Mouse (Mus musculus) liver, embryonic 16.5 days (tissue): ENCODE results near the gene Ptprn2. TPM values are rescaled to one million over a fixed set of nuclear protein-coding genes. Genes with fewer than 3 reads are reported as not detected.

Experiments
- ATAC-seq: fragments of 200-750 bp; cut with Nextera tagmentation; 2 replicates; pipeline ENCODE4 v1.8.0; 2017; ENCODE audit warnings: low read depth, mild to moderate bottlenecking, moderate number of reproducible peaks, moderate library complexity
- H3K27ac ChIP-seq: fragments of 300-500 bp; sonication (generic); 2 replicates; pipeline ENCODE4 v1.5.1; 2014; ENCODE audit warnings: mild to moderate bottlenecking, low read length
- H3K27me3 ChIP-seq: fragments of 300-500 bp; sonication (generic); 2 replicates; pipeline ENCODE4 v1.6.1; 2014; ENCODE audit warnings: low read depth, low read length, mixed read lengths; ENCODE audit not compliant: control insufficient read depth, insufficient read depth
- H3K36me3 ChIP-seq: fragments of 300-500 bp; sonication (generic); 2 replicates; pipeline ENCODE4 v1.6.1; 2014; ENCODE audit warnings: mild to moderate bottlenecking; ENCODE audit not compliant: control insufficient read depth, insufficient read depth
- H3K4me1 ChIP-seq: fragments of 300-500 bp; sonication (generic); 2 replicates; pipeline ENCODE4 v1.6.1; 2014; ENCODE audit warnings: low read depth, low read length, mixed read lengths; ENCODE audit not compliant: control insufficient read depth
- H3K4me2 ChIP-seq: fragments of 300-500 bp; sonication (generic); 2 replicates; pipeline ENCODE4 v1.6.1; 2014; ENCODE audit warnings: low read depth, low read length, mixed read lengths
- H3K4me3 ChIP-seq: fragments of 300-500 bp; sonication (generic); 2 replicates; pipeline ENCODE4 v1.5.1; 2014; ENCODE audit warnings: low read depth, mild to moderate bottlenecking, low read length
- H3K9ac ChIP-seq: fragments of 300-500 bp; sonication (generic); 2 replicates; pipeline ENCODE4 v1.6.1; 2014; ENCODE audit warnings: low read depth, low read length
- H3K9me3 ChIP-seq: fragments of 300-500 bp; sonication (generic); replicated peaks from 2 replicates; pipeline ENCODE4 v1.6.1; 2016; ENCODE audit warnings: low read length; ENCODE audit not compliant: control insufficient read depth
- WGBS: fragments of 180-500 bp; shearing (Covaris S2); extraction: QIAGEN DNeasy Blood & Tissue Kit; methylation state at CpG from one replicate; pipeline ENCODE4 v1.1.7; 2014; ENCODE audit not compliant: insufficient replicate concordance; 5-methylcytosine and 5-hydroxymethylcytosine counted together
- polyA plus RNA-seq: library from polyadenylated mRNA; unstranded; fragments of >200 nt; fragmentation: Nextera tagmentation; extraction: Ambion mirVana; gene quantifications from 2 replicates; pipeline ENCODE4 v1.2.1, GENCODE M21; 2015

Ptprn2 gene
- polyA plus RNA-seq, 1 experiment from 2014 or later = 0.07 TPM

- Histone ChIP-seq H3K9me3 (no peaks in the 10 kb centered on the region), H3K27ac (no peak overlapping the region), H3K27me3 (no peaks in the 10 kb centered on the region), H3K4me1 (no peaks in the 10 kb centered on the region), H3K9ac (no peak overlapping the region), H3K4me2 (no peak overlapping the region), H3K36me3 (no peaks in the 10 kb centered on the region), H3K4me3 (no peak overlapping the region)
- WGBS = 23% methylated on average over 5 of the region's 5 CpGs
- no peak for ATAC-seq
Observed at GRCm38 (mm10) chr12:117169670-117170069, 684.1 kb downstream of the Ptprn2 start.

DNA sequence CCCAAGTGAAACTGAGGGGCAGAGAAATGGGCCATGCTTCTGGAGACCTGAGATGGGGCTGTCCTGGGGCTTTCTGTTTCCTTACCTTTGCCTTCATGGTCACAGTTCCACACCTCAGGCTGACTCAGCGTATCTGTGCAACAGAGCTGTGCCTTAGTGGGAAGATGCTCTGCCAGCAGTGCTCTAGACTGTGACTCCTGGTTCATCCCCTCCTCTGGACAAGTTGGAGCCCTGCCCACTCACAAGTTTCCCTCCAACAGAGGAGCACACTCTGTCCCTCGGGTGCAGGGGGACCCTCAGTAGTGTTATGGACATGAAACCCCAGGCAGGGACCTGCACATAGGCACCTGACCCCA is 687.0 kb downstream of the Ptprn2 start:
- no peaks in the 10 kb centered on the region for H3K27me3 ChIP-seq
- no peaks in the 10 kb centered on the region for H3K9me3 ChIP-seq
- ATAC-seq = no peak
- no peak overlapping the region for H3K9ac ChIP-seq
- 41% methylated on average over 2 of the region's 2 CpGs for WGBS
- no peaks in the 10 kb centered on the region for H3K36me3 ChIP-seq
- no peak overlapping the region for H3K4me2 ChIP-seq
- H3K27ac ChIP-seq = no peak overlapping the region
- H3K4me1 ChIP-seq = no peaks in the 10 kb centered on the region
- no peak overlapping the region for H3K4me3 ChIP-seq

GRCm38 (mm10) chr12:117172885-117173529 is 687.5 kb downstream of the Ptprn2 start:
- Histone ChIP-seq H3K36me3 (no peaks in the 10 kb centered on the region), H3K4me2 (no peak overlapping the region), H3K9ac (no peak overlapping the region), H3K27ac (no peak overlapping the region), H3K4me1 (no peaks in the 10 kb centered on the region), H3K4me3 (no peak overlapping the region), H3K27me3 (no peaks in the 10 kb centered on the region), H3K9me3 (no peaks in the 10 kb centered on the region)
- WGBS = 20% methylated on average over 11 of the region's 11 CpGs
- no peak for ATAC-seq

DNA sequence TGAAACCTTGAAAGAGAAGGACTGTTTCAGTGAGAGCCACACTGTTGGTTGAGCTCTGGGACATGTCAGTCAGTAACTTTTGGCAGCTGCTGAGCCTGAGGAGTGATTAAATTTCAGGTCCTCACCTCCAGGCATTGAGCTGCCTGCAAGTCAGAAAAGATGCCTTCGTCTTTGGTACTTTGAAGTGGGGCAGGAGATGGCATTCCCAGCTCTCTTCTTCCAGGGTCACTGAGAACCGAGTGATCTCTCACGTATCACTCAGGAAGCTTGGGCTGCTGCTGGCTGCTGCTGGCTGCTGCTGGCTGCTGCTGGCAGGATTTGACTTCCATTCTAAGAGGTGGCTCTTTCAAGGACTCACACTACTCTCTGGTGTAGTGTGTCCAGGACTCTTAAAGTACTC is 688.7 kb downstream of the Ptprn2 start:
- no peak overlapping the region for H3K4me3 ChIP-seq
- no peak overlapping the region for H3K9ac ChIP-seq
- ATAC-seq = no peak
- H3K36me3 ChIP-seq = no peaks in the 10 kb centered on the region
- H3K4me1 ChIP-seq = no peaks in the 10 kb centered on the region
- no peak overlapping the region for H3K27ac ChIP-seq
- H3K9me3 ChIP-seq = no peaks in the 10 kb centered on the region
- H3K4me2 ChIP-seq = no peak overlapping the region
- no peaks in the 10 kb centered on the region for H3K27me3 ChIP-seq
- WGBS = 32% methylated on average over 3 of the region's 3 CpGs

DNA sequence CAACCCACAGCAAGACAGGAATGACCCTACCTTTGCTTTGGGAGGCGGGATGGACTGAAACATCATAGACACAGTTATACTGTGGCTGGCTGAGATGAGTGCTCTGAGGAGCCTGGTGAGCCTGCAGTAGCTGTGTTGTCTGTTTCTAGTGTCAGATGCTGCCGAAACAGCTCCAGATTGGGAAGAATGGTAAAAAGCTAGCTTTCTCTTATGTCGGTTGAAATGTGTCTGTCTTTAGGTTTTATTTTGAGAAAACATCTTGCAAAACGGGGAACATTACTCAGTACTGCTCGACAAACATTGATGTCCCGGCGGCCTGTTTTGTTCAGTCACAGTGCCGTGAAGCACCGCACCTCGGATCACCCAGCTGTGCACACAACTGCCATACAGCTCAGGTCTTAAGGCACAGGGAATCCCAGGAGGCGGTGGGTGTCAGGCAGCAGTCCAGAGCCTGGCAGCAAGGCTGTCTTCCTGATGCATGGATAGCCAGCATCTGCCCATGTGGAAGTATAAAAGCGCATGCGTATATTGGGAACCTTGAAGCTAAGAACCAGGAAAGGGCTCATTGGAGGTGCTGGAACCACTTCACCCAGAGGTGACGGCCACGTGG is 689.7 kb downstream of the Ptprn2 start:
- no peak overlapping the region for H3K27ac ChIP-seq
- H3K9me3 ChIP-seq = no peaks in the 10 kb centered on the region
- no peaks in the 10 kb centered on the region for H3K4me1 ChIP-seq
- 70% methylated on average over 15 of the region's 15 CpGs for WGBS
- no peaks in the 10 kb centered on the region for H3K27me3 ChIP-seq
- no peak overlapping the region for H3K9ac ChIP-seq
- H3K36me3 ChIP-seq = no peaks in the 10 kb centered on the region
- no peak for ATAC-seq
- no peak overlapping the region for H3K4me2 ChIP-seq
- H3K4me3 ChIP-seq = no peak overlapping the region

DNA sequence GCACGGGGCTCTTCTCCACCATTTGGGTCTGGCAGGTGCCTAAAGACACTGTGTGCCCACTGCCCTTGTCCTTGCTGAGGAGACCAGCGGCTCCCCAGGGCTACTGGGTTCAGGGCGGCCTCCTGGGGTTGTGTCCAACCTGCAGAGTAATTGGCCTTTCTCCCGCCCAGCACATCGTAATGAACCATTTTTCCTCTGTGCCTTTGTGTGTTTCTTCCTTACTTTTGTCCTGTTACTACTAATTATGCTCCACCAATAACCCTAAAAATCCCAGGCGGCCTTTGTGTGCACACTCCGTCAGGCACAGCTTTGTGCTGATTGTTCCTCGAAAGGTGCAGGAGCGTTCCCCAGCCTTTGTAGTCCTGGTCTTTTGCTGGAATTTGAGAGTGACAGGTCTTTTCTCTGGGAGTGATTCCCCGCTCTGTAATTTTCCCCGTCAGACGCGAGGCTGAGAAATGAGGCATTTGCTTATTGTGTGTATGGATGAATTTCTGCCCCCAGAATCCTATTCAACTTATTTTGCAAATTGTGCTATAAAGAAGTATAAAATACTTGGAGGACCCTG is 690.8 kb downstream of the Ptprn2 start:
- no peak overlapping the region for H3K4me2 ChIP-seq
- H3K4me1 ChIP-seq = no peaks in the 10 kb centered on the region
- H3K36me3 ChIP-seq = no peaks in the 10 kb centered on the region
- no peak overlapping the region for H3K27ac ChIP-seq
- 70% methylated on average over 13 of the region's 13 CpGs for WGBS
- H3K9ac ChIP-seq = no peak overlapping the region
- no peak overlapping the region for H3K4me3 ChIP-seq
- H3K27me3 ChIP-seq = no peaks in the 10 kb centered on the region
- H3K9me3 ChIP-seq = no peaks in the 10 kb centered on the region
- ATAC-seq = no peak

- Histone ChIP-seq H3K27ac (no peak overlapping the region), H3K4me1 (no peaks in the 10 kb centered on the region), H3K36me3 (no peaks in the 10 kb centered on the region), H3K9me3 (no peaks in the 10 kb centered on the region), H3K9ac (no peak overlapping the region), H3K4me3 (no peak overlapping the region), H3K27me3 (no peaks in the 10 kb centered on the region), H3K4me2 (no peak overlapping the region)
- 61% methylated on average over 3 of the region's 3 CpGs for WGBS
- ATAC-seq = no peak
Observed at GRCm38 (mm10) chr12:117187167-117187566, 701.6 kb downstream of the Ptprn2 start.

- Histone ChIP-seq H3K36me3 (no peaks in the 10 kb centered on the region), H3K4me2 (no peak overlapping the region), H3K27me3 (no peaks in the 10 kb centered on the region), H3K27ac (no peak overlapping the region), H3K4me1 (no peaks in the 10 kb centered on the region), H3K9me3 (no peaks in the 10 kb centered on the region), H3K9ac (no peak overlapping the region), H3K4me3 (no peak overlapping the region)
- 52% methylated on average over 4 of the region's 4 CpGs for WGBS
- no peak for ATAC-seq
Observed at GRCm38 (mm10) chr12:117192001-117192400, 706.5 kb downstream of the Ptprn2 start.

GRCm38 (mm10) chr12:117196721-117197425 is 711.4 kb downstream of the Ptprn2 start:
- no peaks in the 10 kb centered on the region for H3K9me3 ChIP-seq
- no peaks in the 10 kb centered on the region for H3K27me3 ChIP-seq
- no peak for ATAC-seq
- no peak overlapping the region for H3K9ac ChIP-seq
- no peak overlapping the region for H3K4me2 ChIP-seq
- H3K27ac ChIP-seq = no peak overlapping the region
- no peaks in the 10 kb centered on the region for H3K36me3 ChIP-seq
- no peak overlapping the region for H3K4me3 ChIP-seq
- WGBS = 16% methylated on average over 12 of the region's 12 CpGs
- no peaks in the 10 kb centered on the region for H3K4me1 ChIP-seq
